Mouse (Mus musculus) liver, adult (tissue): Measurements from ENCODE around the gene Klhl35.

Experiments
- GATA4 ChIP-seq: IDR thresholded peaks from 2 replicates; pipeline ENCODE4 v1.6.1; 2014; ENCODE audit warnings: mild to moderate bottlenecking, low read length; ENCODE audit not compliant: insufficient replicate concordance

Gene Klhl35

DNA sequence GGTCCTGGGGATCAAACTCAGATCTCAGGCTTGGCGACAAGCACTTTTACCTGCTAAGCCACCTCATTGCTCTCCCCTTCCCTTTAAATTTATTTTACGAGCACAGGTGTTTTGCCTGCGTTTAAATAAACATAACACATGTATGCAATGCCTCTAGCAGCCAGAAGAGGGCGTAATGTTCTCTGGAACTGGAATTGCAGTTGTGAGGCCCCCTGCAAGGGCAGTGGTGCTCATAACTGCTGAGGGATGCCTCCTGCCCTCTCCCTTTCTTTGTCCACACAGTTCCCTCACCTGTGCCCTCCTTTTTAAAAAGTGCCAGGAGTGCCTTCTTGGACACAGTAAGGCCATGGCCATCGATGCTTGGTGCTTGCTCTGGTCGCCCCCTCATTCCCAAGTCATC is 21.8 kb upstream of the Klhl35 start:
- no peak for TF ChIP-seq GATA4

DNA sequence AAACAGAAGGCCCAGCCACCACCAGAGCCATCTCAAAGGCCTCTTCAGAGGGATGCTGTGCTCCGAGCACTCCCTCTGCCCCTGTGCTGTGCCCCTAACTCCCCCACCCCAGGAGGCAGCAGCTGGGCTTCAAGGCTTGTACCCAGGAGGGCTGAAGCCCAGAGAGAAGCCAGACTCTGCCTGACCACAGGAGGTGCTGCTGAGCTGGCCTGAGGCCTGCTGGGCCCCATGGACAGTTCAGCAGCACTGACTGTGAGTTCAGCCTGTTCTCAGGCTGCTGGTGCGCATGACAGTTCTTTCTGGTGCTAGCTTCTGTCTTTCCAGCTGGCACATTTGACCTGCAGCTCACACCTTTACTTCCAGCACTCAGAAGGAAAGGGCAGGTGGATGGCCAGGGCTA is 20.0 kb upstream of the Klhl35 start:
- no peak for TF ChIP-seq GATA4

GRCm38 (mm10) chr7:99447323-99447722 is 18.5 kb upstream of the Klhl35 start:
- no peak for TF ChIP-seq GATA4

DNA sequence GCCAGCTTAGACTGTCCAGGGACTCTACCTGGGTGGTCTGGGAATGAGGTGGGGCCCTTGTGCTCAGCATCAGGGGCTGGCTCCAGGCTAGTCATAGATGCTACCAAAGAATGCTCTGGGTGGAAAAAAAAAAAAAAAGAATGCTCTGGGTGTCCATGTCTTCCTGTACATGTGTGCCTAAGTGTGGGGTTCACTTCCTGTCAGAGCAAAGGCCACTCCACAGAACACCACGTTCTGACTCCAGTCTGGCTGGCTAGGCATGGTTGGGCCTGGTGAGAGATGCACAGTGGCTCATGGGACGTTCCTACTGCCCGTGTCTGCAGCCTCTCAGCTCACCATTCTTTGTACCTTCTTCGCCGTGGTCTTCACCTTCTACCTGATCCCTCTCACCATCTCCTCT is 17.2 kb upstream of the Klhl35 start:
- TF ChIP-seq GATA4, result no peak

DNA sequence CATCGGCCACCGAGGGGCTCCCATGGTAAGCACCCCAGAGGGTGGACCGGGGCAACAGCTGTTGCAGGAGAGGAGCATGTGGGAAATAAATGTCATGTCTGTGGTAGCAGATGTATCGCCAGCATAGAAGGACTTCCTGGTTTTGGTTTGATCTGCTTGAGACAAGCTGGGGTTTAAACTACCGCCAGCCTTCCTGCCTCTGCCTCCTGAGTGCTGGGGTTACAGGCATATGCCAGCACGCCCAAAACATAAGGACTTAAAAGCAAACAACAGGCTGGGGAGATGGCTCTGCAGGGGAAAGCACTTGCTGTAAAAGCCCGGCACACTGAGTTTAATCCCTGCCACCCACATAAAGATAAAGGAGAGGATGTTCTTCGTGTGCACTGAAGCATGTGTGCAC is 16.7 kb upstream of the Klhl35 start:
- no peak for TF ChIP-seq GATA4

DNA sequence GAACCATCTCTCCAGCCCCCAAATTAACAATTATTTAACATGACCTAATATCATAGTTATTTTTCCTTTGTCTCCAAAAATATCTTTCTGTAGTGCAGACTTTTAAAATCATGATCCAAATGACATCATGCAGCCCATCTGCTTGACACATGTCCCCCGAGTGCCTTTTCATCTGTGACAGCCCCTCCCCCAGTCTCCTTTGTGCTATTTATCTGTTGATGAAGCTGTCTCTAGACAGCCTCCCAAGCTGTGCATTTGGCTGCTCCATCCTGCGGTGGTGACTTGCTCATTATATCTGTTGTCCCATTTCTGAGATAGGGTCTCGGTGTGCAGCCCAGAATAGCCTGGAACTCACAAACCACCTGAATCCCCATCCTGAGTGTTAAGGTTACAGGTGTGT is 16.1 kb upstream of the Klhl35 start:
- TF ChIP-seq GATA4, result no peak

DNA sequence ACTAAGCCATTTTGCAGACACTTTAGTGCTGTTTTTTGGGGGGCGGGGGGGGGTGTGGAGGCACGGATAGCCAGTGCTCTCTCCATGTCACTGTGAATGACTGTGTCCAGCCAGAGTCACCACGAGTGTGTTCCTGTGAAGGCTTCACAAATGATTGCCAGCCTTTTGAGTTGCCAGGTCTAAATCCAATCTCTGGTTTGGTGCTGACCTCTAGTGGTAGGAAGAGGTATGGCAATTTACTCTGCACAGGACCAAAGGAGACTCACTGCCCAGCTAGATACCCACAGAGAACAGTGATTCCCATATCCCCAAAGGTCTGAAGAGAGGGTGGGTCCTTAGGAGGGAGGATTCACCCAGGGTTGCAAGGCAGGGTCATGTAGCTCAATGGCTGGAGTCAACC is 15.1 kb upstream of the Klhl35 start:
- no peak for TF ChIP-seq GATA4

DNA sequence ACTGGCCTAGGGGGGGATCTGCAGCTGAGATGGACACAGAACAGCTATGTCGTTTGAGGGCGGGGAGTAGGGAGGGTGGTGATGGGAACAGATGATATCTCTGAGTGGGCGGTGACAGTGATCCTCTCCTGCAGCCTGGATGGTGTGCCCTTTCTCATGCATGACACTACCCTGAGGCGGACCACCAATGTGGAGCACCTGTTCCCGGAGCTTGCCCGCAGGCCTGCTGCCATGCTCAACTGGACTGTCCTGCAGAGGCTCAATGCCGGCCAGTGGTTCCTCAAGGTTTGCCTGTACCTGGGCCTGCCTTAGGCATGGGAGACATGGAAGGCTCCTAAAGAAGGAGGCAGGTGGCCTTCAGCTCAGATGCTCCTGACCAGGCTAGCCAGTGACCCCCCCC is 12.9 kb upstream of the Klhl35 start:
- TF ChIP-seq GATA4, result no peak

GRCm38 (mm10) chr7:99454044-99454443 is 11.8 kb upstream of the Klhl35 start:
- TF ChIP-seq GATA4, result no peak

GRCm38 (mm10) chr7:99458849-99459248 is 7.0 kb upstream of the Klhl35 start:
- no peak for TF ChIP-seq GATA4

DNA sequence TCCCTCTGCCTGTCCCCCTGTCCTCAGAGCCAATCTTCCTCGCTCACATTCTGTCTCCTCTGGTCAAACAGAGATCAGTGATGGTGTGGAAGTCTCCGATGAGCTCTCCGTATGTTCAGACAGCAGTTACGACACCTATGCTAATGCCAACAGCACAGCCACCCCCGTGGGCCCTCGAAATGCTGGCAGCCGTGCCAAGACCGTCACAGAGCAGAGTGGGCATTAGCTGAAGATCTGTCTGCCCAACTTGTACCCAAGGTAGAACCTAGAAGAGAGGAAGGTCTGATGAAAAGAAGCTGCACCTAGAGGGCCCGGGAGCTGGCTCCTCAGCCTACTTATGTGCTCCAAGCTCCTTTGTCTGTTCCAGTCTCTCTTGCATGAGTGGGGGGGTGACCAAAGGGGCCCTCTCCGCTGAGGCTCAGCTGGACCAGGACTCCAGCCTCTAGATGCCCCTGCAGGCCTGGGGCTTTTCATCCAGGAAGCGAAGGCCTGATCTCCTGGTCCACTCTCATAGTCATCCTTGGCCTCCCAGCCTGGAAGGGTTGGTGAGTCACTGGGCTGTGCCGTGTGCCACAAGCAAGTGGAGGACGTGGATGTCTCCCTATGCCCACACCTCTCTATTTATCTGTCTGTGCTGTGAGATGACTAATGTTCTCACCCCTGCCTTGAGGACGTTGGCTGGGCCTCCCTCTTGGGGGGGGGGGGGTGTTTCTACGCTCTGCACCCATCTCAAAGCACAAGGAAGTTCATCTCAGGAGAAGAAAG is 5.7 kb upstream of the Klhl35 start:
- no peak for TF ChIP-seq GATA4

DNA sequence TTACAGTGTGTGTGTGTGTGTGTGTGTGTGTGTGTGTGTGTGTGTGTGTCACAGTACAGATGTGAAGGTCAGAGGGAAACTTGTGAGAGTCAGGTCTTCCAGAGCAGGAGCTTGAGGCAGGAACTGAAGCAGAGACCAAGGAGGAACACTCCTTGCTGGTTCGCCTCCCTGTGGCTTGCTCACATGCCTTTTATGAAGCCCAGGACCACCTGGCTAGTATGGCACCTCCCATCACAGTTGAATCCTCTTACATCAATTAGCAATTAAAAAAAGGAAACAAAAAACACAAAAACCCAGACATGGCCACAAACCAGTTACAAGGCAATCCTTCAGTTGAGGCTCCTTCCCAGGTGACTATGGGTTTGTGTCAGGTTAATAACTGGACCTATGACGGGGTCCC is 2.7 kb upstream of the Klhl35 start:
- TF ChIP-seq GATA4, result no peak

DNA sequence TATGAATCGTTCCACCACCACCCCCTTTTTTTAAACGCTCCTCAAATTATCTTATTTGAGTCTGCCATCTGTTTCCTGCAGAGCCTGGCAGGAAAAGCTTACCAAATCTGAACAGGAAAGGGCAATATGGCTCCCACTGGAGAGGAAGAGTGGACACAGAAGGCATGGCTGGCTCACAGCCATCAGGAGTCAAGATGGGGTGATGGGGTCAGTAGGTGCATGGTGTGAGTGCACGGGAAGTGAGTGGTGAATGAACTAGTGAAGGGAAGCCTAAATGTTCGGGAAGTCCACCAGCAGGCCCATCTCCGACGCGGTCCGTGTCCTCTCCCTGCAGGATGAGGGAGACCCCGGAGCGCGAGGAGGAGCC is 2.1 kb downstream of the Klhl35 start:
- TF ChIP-seq GATA4, result peak; percentile 70; the same call in 1 of the 2 replicates

DNA sequence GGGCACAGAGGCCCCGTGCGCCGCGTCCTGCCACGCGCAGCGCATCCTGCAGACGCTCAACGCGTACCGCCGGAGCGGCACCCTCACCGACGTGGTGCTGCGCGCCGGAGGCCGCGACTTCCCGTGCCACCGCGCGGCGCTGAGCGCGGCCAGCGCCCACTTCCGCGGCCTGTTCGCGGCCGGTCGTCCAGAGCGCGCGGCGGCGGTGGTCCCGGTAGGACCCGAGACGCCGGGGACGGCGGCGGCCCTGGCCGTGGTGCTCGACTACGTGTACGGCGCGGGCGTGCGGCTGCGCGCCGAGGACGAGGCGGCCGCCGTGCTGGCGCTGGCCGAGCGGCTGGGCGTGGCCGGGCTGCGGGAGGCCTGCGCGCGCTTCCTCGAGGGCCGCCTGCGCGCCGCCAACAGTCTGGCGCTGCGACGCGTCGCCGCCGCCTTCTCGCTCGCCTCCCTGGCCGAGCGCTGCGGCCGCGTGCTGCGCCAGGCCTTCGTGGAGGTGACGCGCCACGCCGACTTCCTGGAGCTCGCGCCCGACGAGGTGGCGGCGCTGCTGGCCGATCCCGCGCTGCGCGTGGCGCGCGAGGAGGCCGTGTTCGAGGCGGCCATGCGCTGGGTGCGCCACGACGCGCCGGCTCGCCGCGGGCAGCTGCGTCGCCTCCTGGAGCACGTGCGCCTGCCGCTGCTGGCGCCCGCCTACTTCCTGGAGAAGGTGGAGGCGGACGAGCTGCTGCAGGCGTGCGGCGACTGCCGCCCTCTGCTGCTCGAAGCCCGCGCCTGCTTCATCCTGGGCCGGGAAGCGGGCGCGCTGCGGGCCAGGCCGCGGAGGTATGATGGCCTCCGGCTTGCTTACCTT is 2.7 kb downstream of the Klhl35 start:
- TF ChIP-seq GATA4, result no peak

DNA sequence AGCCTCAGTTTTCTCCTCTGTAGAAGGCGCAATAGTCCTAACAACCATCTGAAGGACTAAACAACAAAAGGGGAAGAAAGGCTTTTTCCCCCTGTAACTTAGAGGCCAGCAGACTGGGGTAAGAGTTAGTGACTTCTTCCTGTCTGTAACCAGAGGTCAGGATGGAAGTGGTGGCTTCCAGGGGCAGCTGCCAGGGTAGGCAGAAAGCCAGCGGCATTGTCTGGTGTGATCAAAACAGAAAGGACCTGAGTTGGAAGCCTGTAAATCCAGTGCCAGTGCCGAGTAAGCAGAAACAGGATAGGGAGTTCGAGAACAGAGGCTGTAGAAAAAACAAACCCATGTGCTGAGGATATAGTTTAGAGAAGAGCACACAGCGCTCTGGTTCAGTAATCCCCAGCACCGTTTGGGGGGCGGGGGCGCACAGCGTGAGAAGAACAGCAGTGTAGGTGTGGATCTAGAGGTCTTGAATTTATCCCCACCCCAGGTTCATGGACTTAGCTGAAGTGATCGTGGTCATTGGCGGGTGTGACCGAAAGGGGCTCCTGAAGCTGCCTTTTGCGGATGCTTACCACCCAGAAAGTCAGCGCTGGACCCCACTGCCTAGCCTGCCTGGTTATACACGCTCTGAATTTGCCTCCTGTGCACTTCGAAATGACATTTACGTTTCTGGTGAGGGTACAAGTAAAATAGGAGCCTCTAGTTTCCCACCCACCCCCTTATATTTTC is 4.0 kb downstream of the Klhl35 start:
- no peak for TF ChIP-seq GATA4

DNA sequence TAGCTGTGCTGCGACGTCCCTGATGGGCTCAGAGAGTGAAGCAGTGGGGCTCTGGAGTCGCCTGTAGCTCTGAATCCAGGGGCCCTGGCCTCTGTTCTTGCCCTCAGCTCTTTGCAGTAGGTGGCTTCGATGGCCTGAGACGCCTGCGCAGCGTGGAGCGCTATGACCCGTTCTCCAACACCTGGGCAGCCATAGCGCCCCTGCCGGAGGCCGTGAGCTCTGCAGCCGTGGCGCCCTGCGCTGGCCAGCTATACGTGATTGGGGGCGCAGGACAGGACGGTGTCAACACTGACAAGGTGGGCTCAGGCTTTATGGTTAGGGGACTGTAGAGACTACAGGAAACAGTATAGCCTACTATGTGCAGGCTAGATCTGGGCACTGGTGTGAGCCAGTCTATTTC is 5.8 kb downstream of the Klhl35 start:
- TF ChIP-seq GATA4, result no peak

- no peak for TF ChIP-seq GATA4
Measured at GRCm38 (mm10) chr7:99473638-99474407, 8.0 kb downstream of the Klhl35 start.
